Mouse (Mus musculus) embryonic fibroblast, embryonic 13.5 days (primary cell): Measurements from ENCODE around the gene Tcf7l1. TPM values are rescaled to one million over a fixed set of nuclear protein-coding genes. Genes with fewer than 3 reads are reported as not detected.

Experiments
- H3K27ac ChIP-seq: 2 replicates; pipeline ENCODE4 v1.5.1; 2012; ENCODE audit warnings: low read length, control low read depth, inconsistent platforms; ENCODE audit not compliant: insufficient read depth
- H3K4me1 ChIP-seq: 2 replicates; pipeline ENCODE4 v1.6.1; 2011; ENCODE audit warnings: low read length; ENCODE audit not compliant: control insufficient read depth, insufficient read depth
- H3K4me3 ChIP-seq: 2 replicates; pipeline ENCODE4 v1.5.1; 2011; ENCODE audit warnings: mild to moderate bottlenecking, control low read depth, low read length; ENCODE audit not compliant: insufficient read depth
- CTCF ChIP-seq: IDR thresholded peaks from 2 replicates; pipeline ENCODE4 v1.5.1; 2011; ENCODE audit warnings: mild to moderate bottlenecking, control low read depth, low read length, moderate library complexity, borderline replicate concordance; ENCODE audit not compliant: insufficient read depth
- POLR2A ChIP-seq: IDR thresholded peaks from 2 replicates; pipeline ENCODE4 v1.6.1; 2011; ENCODE audit warnings: low read depth, mild to moderate bottlenecking, control low read depth, low read length, moderate library complexity
- polyA plus RNA-seq: library from polyadenylated mRNA; stranded (reverse); fragments of >200 nt; gene quantifications from 2 replicates; pipeline ENCODE4 v1.2.4, GENCODE M21; 2011; ENCODE audit warnings: low read depth; ENCODE audit not compliant: missing spikeins, insufficient read length

Tcf7l1 gene
- polyA plus RNA-seq, 1 experiment, result 54.0 TPM

- TF ChIP-seq POLR2A (no peak), CTCF (no peak)
- no peaks in the 10 kb centered on the region for H3K4me1 ChIP-seq
Measured at GRCm38 (mm10) chr6:72634311-72634710, 154.7 kb downstream of the Tcf7l1 start.

GRCm38 (mm10) chr6:72631700-72632099 is 157.4 kb downstream of the Tcf7l1 start:
- TF ChIP-seq CTCF (no peak), POLR2A (no peak)
- H3K4me1 ChIP-seq, result no peaks in the 10 kb centered on the region
- H3K4me3 ChIP-seq, result no peak overlapping the region
- no peak overlapping the region for H3K27ac ChIP-seq

More at GRCm38 (mm10) chr6:72634311-72634710, 154.7 kb downstream of the Tcf7l1 start:
- no peak overlapping the region for H3K4me3 ChIP-seq
- H3K27ac ChIP-seq, result no peak overlapping the region

- TF ChIP-seq POLR2A, result no peak
- TF ChIP-seq CTCF, result no peak
- H3K27ac ChIP-seq, result no peak overlapping the region
- no peak overlapping the region for H3K4me3 ChIP-seq
- H3K4me1 ChIP-seq, result no peaks in the 10 kb centered on the region
Measured at GRCm38 (mm10) chr6:72630961-72631360, 158.1 kb downstream of the Tcf7l1 start.

GRCm38 (mm10) chr6:72630370-72630769 is 158.7 kb downstream of the Tcf7l1 start:
- Histone ChIP-seq H3K4me3 (no peak overlapping the region), H3K27ac (no peak overlapping the region), H3K4me1 (no peaks in the 10 kb centered on the region)
- no peak for TF ChIP-seq CTCF
- no peak for TF ChIP-seq POLR2A

- no peak for TF ChIP-seq CTCF
- TF ChIP-seq POLR2A, result no peak
- Histone ChIP-seq H3K4me1 (no peaks in the 10 kb centered on the region), H3K4me3 (no peak overlapping the region), H3K27ac (no peak overlapping the region)
Measured at GRCm38 (mm10) chr6:72627276-72627675, 161.8 kb downstream of the Tcf7l1 start.

GRCm38 (mm10) chr6:72626391-72626790 is 162.7 kb downstream of the Tcf7l1 start:
- no peak for TF ChIP-seq POLR2A
- TF ChIP-seq CTCF, result no peak
- Histone ChIP-seq H3K4me3 (no peak overlapping the region), H3K4me1 (no peaks in the 10 kb centered on the region), H3K27ac (no peak overlapping the region)

- TF ChIP-seq CTCF, result no peak
- Histone ChIP-seq H3K4me1 (no peaks in the 10 kb centered on the region), H3K4me3 (no peak overlapping the region), H3K27ac (no peak overlapping the region)
Measured at GRCm38 (mm10) chr6:72623661-72624402, 165.2 kb downstream of the Tcf7l1 start.

GRCm38 (mm10) chr6:72622917-72623316 is 166.1 kb downstream of the Tcf7l1 start:
- TF ChIP-seq POLR2A (no peak), CTCF (no peak)
- Histone ChIP-seq H3K4me3 (no peak overlapping the region), H3K4me1 (no peaks in the 10 kb centered on the region), H3K27ac (no peak overlapping the region)

- Histone ChIP-seq H3K4me1 (no peaks in the 10 kb centered on the region), H3K27ac (no peak overlapping the region), H3K4me3 (no peak overlapping the region)
- TF ChIP-seq CTCF, result no peak
- TF ChIP-seq POLR2A, result no peak
Measured at GRCm38 (mm10) chr6:72620920-72621319, 168.1 kb downstream of the Tcf7l1 start.

GRCm38 (mm10) chr6:72619734-72620532 is 169.1 kb downstream of the Tcf7l1 start:
- TF ChIP-seq CTCF (no peak), POLR2A (no peak)
- Histone ChIP-seq H3K27ac (no peak overlapping the region), H3K4me1 (no peaks in the 10 kb centered on the region), H3K4me3 (no peak overlapping the region)
